Mouse (Mus musculus): ENCODE measurements at regions not wholly inside any gene's neighbourhood (a gene's known extent, or its start where the extent isn't known, plus 50 kb on each side); places are given as distances from the start of the nearest gene placed in this dataset.

DNA sequence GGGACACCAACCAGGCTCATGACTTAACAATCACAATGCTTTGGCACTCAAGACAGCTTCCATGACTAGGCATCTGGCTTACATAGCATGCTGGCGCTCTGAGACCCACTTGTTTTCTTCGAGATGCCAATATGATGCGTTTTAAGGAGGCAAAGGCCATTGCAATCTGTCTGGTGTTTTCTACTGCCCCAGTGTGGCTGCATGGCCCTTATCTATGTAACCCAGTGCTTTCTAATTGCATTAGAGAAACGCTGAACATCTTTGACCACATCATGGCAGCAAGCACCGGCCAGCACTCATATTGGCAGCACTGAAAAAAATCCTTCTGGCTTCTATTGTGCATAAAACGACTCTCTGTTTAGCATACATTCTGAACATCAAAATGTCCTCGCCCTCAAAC lies 144.2 kb upstream of the Igfbp7 start:
- no peak for TF ChIP-seq CTCF (IDR thresholded peaks at IDR 0.05; ENCODE audit: low read depth)
- no peak for TF ChIP-seq EP300 (IDR thresholded peaks at IDR 0.05; ENCODE audit: low read depth)

Measured in heart, postnatal 0 days (tissue).